14 mouse cellular contexts compared by ENCODE assay signal in genomic region chr2:132518021-132518901, GRCm38 (mm10).
DNase-seq lines count a peak whose midpoint lies in the region; ATAC-seq and TF ChIP-seq lines count a peak whose summit lies in the region.
"Had no signal": no experiment of that assay in that cellular context is flagged by ENCODE, and none has a peak within 500 bp of the region (broad histone marks: within the 10 kb centered on the region; RNA-seq: fewer than 3 reads in every experiment).

No protein-coding gene starts in this region.

- H3K4me2 ChIP-seq in heart, postnatal 0 days (ENCODE audit: low read depth, low read length): peak overlapping the region; percentile 6; the same call in 1 of the 2 replicates
- no peak overlapping the region for H3K4me2 ChIP-seq in midbrain, embryonic 12.5 days (replicated peaks)
- no peak overlapping the region for H3K4me2 ChIP-seq in midbrain, embryonic 14.5 days (ENCODE audit: low read length)
- H3K4me2 ChIP-seq in stomach, postnatal 0 days (replicated peaks; ENCODE audit: low read depth): no peak overlapping the region
- H3K4me2 ChIP-seq: lung, embryonic 15.5 days; neural tube, embryonic 13.5 days; stomach, embryonic 15.5 days had no signal

- no peaks in the 10 kb centered on the region for H3K9me3 ChIP-seq in heart, postnatal 0 days (replicated peaks; ENCODE audit: control insufficient read depth, low read length)
- H3K9me3 ChIP-seq in midbrain, embryonic 12.5 days: no peaks in the 10 kb centered on the region
- H3K9me3 ChIP-seq in midbrain, embryonic 14.5 days (ENCODE audit: control insufficient read depth, low read length): no peaks in the 10 kb centered on the region
- H3K9me3 ChIP-seq in stomach, postnatal 0 days (ENCODE audit: control insufficient read depth, low read length): no peaks in the 10 kb centered on the region
- H3K9me3 ChIP-seq: lung, embryonic 15.5 days; neural tube, embryonic 13.5 days; stomach, embryonic 15.5 days had no signal

- TF ChIP-seq CTCF in heart, postnatal 0 days (IDR thresholded peaks at IDR 0.05; ENCODE audit: low read depth): no peak
- no peak for TF ChIP-seq CTCF in stomach, postnatal 0 days (IDR thresholded peaks at IDR 0.05; ENCODE audit: low read depth)

- H3K27ac ChIP-seq in heart, postnatal 0 days (ENCODE audit: low read depth): no peak overlapping the region
- no peak overlapping the region for H3K27ac ChIP-seq in midbrain, embryonic 12.5 days (replicated peaks)
- no peak overlapping the region for H3K27ac ChIP-seq in midbrain, embryonic 14.5 days (replicated peaks; ENCODE audit: low read depth, low read length)
- H3K27ac ChIP-seq in stomach, postnatal 0 days (replicated peaks): no peak overlapping the region
- H3K27ac ChIP-seq: kidney, postnatal 0 days; lung, embryonic 15.5 days; neural tube, embryonic 13.5 days; stomach, embryonic 15.5 days had no signal

- H3K9ac ChIP-seq in heart, postnatal 0 days (replicated peaks; ENCODE audit: low read depth, low read length): no peak overlapping the region
- no peak overlapping the region for H3K9ac ChIP-seq in midbrain, embryonic 12.5 days (replicated peaks)
- no peak overlapping the region for H3K9ac ChIP-seq in midbrain, embryonic 14.5 days (replicated peaks; ENCODE audit: low read length)
- no peak overlapping the region for H3K9ac ChIP-seq in stomach, postnatal 0 days (ENCODE audit: low read length)
- H3K9ac ChIP-seq: lung, embryonic 15.5 days; neural tube, embryonic 13.5 days; stomach, embryonic 15.5 days had no signal

- ATAC-seq in heart, postnatal 0 days (ENCODE audit: insufficient read depth, low read depth): no peak
- ATAC-seq in midbrain, embryonic 12.5 days (ENCODE audit: low FRiP score, low read depth): 0 out of 2 replicates have a peak, but pooled peaks have one; percentile 12
- no peak for ATAC-seq in midbrain, embryonic 14.5 days (ENCODE audit: low FRiP score, low TSS enrichment)
- ATAC-seq in stomach, postnatal 0 days (ENCODE audit: low FRiP score, low TSS enrichment): 0 out of 2 replicates have a peak, but pooled peaks have one; percentile 24

- H3K36me3 ChIP-seq in heart, postnatal 0 days (replicated peaks; ENCODE audit: control insufficient read depth, insufficient read depth, low read length): no peaks in the 10 kb centered on the region
- no peaks in the 10 kb centered on the region for H3K36me3 ChIP-seq in midbrain, embryonic 12.5 days
- H3K36me3 ChIP-seq in midbrain, embryonic 14.5 days (ENCODE audit: control insufficient read depth, insufficient read depth, low read length): no peaks in the 10 kb centered on the region
- no peaks in the 10 kb centered on the region for H3K36me3 ChIP-seq in stomach, postnatal 0 days (ENCODE audit: control insufficient read depth, insufficient read depth, low read length)
- H3K36me3 ChIP-seq: lung, embryonic 15.5 days; neural tube, embryonic 13.5 days; stomach, embryonic 15.5 days had no signal

- WGBS in heart, postnatal 0 days: 39% methylated on average over 18 of the region's 18 CpGs
- WGBS in midbrain, embryonic 12.5 days: 72% methylated on average over 18 of the region's 18 CpGs
- 64% methylated on average over 18 of the region's 18 CpGs for WGBS in midbrain, embryonic 14.5 days
- 46% methylated on average over 18 of the region's 18 CpGs for WGBS in stomach, postnatal 0 days

- no peaks in the 10 kb centered on the region for H3K27me3 ChIP-seq in heart, postnatal 0 days (ENCODE audit: control insufficient read depth, insufficient read depth, low read length)
- 0 out of 2 replicates have a peak, but pooled peaks cover 6% of the 10 kb centered on the region for H3K27me3 ChIP-seq in midbrain, embryonic 12.5 days
- H3K27me3 ChIP-seq in midbrain, embryonic 14.5 days (ENCODE audit: control insufficient read depth, insufficient read depth, low read length): no peaks in the 10 kb centered on the region
- no peaks in the 10 kb centered on the region for H3K27me3 ChIP-seq in stomach, postnatal 0 days (ENCODE audit: control insufficient read depth, insufficient read depth, low read length)
- H3K27me3 ChIP-seq: lung, embryonic 15.5 days; neural tube, embryonic 13.5 days; stomach, embryonic 15.5 days had no signal

- no peak overlapping the region for H3K4me3 ChIP-seq in heart, postnatal 0 days (ENCODE audit: low read depth, low read length)
- H3K4me3 ChIP-seq in midbrain, embryonic 12.5 days: no peak overlapping the region
- no peak overlapping the region for H3K4me3 ChIP-seq in midbrain, embryonic 14.5 days (replicated peaks; ENCODE audit: low read depth, low read length)
- H3K4me3 ChIP-seq in stomach, postnatal 0 days (ENCODE audit: low read depth, low read length): no peak overlapping the region
- H3K4me3 ChIP-seq: lung, embryonic 15.5 days; neural tube, embryonic 13.5 days; stomach, embryonic 15.5 days had no signal

- peak; percentile 18 for DNase-seq in cerebellum, adult 9-10 months
- DNase-seq in cerebellum, adult 11-12 months: no peak
- DNase-seq in heart, postnatal 0 days (ENCODE audit: low spot score): no peak
- no peak for DNase-seq in heart, adult 9 months (ENCODE audit: low spot score in 2 of 2)
- no peak for DNase-seq in midbrain, embryonic 14.5 days
- no peak for DNase-seq in stomach, postnatal 0 days (ENCODE audit: low spot score)
- DNase-seq in embryo, embryonic 10 days (ENCODE audit: low spot score): no peak
- DNase-seq: cerebellum, postnatal 36 days; thymus, postnatal 14 days had no signal

- H3K4me1 ChIP-seq in heart, postnatal 0 days (ENCODE audit: control insufficient read depth, insufficient read depth): no peaks in the 10 kb centered on the region
- H3K4me1 ChIP-seq in midbrain, embryonic 12.5 days: 0 out of 2 replicates have a peak, but pooled peaks cover 3% of the 10 kb centered on the region
- H3K4me1 ChIP-seq in midbrain, embryonic 14.5 days (ENCODE audit: control insufficient read depth, insufficient read depth, low read length): no peaks in the 10 kb centered on the region
- no peaks in the 10 kb centered on the region for H3K4me1 ChIP-seq in stomach, postnatal 0 days (replicated peaks; ENCODE audit: control insufficient read depth, insufficient read depth)
- H3K4me1 ChIP-seq: lung, embryonic 15.5 days; neural tube, embryonic 13.5 days; stomach, embryonic 15.5 days had no signal

- no peak for TF ChIP-seq EP300 in heart, postnatal 0 days (IDR thresholded peaks at IDR 0.05; ENCODE audit: low read depth)
- TF ChIP-seq EP300 in stomach, postnatal 0 days (optimal IDR thresholded peaks at IDR 0.05): no peak

Comparison
In these comparisons a context has a peak if more than half of its experiments do, and no peak if none do; other contexts are left out.
1. ATAC-seq: peak in midbrain, embryonic 12.5 days (single experiment) and stomach, postnatal 0 days (single experiment); none in heart, postnatal 0 days (single experiment) and midbrain, embryonic 14.5 days (single experiment).